Mouse (Mus musculus): ENCODE data around the gene Pax1. TPM values are rescaled to one million over a fixed set of nuclear protein-coding genes. Genes with fewer than 3 reads are reported as not detected.

Gene Pax1
- 0.04 TPM in 1 of 2 replicates, not detected in the other for polyA plus RNA-seq (2015; fragmentation: Nextera tagmentation; extraction: Ambion mirVana)

DNA sequence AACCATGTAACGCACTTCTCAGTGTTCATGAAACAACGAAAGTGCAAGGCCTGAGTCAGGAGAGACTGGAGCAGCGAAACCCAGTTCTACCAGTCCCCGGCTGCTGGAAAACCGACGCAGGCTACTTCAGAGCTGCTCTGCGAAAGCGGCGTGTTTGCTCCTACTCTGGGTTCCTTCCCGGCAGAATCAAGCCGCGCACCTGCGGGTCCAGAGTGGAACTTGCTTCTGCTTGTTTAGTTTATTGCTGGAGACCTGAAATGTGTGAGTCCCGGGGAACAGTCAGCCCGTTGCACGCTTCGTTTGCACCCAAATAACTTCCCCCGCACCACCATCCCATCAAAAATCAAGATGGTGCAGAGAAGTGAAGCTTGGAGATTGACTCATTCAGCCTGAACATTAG lies at the start of gene Pax1:
Gene Pax1, plus strand, starts transcription at position 345 of the 400 bp plus-strand sequence.
- no peaks in the 10 kb centered on the region for H3K4me1 ChIP-seq (ENCODE audit: insufficient read depth)
- WGBS (ENCODE audit: insufficient replicate concordance): 5% methylated on average over 18 of the region's 18 CpGs
- H3K36me3 ChIP-seq (replicated peaks; ENCODE audit: insufficient read depth, low read length): no peaks in the 10 kb centered on the region
- ATAC-seq (no peak), DNase-seq (no peak)
- TF ChIP-seq CTCF (IDR thresholded peaks at IDR 0.05; ENCODE audit: low read depth): no peak
- TF ChIP-seq EP300 (IDR thresholded peaks at IDR 0.05; ENCODE audit: low read depth): no peak
- H3K27me3 ChIP-seq (ENCODE audit: insufficient read depth, low read length): peaks cover 80% of the 10 kb centered on the region
- H3K9me3 ChIP-seq (ENCODE audit: low read length): no peaks in the 10 kb centered on the region
- no peak within 1 kb of the TSS for H3K9ac ChIP-seq (replicated peaks)
- H3K4me3 ChIP-seq (ENCODE audit: low read depth, low read length): no peak within 1 kb of the TSS
- no peak within 1 kb of the TSS for H3K4me2 ChIP-seq (ENCODE audit: low read depth, low read length)
- no peak within 1 kb of the TSS for H3K27ac ChIP-seq (ENCODE audit: low read depth)

DNA sequence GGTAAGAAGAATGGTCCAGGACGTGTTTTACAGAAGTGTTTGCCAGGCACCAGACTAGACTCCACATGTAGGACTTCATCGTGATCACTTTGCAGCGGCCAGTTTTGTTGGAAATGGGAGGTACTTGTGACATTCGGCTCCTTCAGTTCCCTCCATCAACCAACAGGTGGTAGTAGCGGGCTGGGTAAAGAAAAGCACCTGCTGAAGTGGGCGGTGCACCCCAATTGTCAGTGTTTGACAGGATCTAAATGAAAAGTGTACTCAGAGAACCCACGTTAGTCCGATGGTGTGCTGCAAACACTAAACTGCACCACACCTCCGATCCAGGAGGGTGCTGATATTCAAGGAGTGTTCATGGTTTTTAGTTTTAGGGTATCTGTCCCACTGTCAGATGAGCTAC lies 40.7 kb upstream of the Pax1 start:
- H3K27me3 ChIP-seq (ENCODE audit: insufficient read depth, low read length): no peaks in the 10 kb centered on the region
- H3K9me3 ChIP-seq (ENCODE audit: low read length): no peaks in the 10 kb centered on the region; the same call in 1 of the 2 replicates
- ATAC-seq (no peak), DNase-seq (peak; percentile 37)
- H3K36me3 ChIP-seq (replicated peaks; ENCODE audit: insufficient read depth, low read length): no peaks in the 10 kb centered on the region
- no peak overlapping the region for H3K9ac ChIP-seq (replicated peaks)
- no peak overlapping the region for H3K4me2 ChIP-seq (ENCODE audit: low read depth, low read length)
- H3K4me3 ChIP-seq (ENCODE audit: low read depth, low read length): no peak overlapping the region
- WGBS (ENCODE audit: insufficient replicate concordance): 10% methylated on average over 9 of the region's 9 CpGs
- peak; percentile 61 for TF ChIP-seq CTCF (IDR thresholded peaks at IDR 0.05; ENCODE audit: low read depth)
- TF ChIP-seq EP300 (IDR thresholded peaks at IDR 0.05; ENCODE audit: low read depth): no peak
- no peaks in the 10 kb centered on the region for H3K4me1 ChIP-seq (ENCODE audit: insufficient read depth)
- no peak overlapping the region for H3K27ac ChIP-seq (ENCODE audit: low read depth)

DNA sequence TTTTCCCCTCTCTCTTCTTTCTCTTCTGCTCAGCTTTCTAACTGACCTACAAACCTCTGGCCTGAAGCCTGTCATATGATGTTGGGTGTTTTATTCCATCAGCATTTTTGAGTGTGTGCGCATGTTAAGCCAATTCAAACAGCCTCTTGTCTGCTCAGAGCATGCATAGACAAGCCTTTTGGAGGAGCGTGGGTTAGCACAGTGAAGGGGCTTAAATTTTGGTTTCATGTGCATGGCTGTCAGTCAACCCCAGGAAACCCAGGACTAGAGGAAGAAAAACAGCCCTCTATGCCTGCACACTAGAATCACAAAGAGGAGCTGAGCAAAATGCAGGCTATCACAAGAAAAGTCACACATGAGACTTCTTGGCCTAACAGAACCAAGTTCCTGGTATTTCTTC lies 36.5 kb upstream of the Pax1 start:
- H3K4me3 ChIP-seq (ENCODE audit: low read depth, low read length): no peak overlapping the region
- H3K9me3 ChIP-seq (ENCODE audit: low read length): no peaks in the 10 kb centered on the region
- TF ChIP-seq CTCF (IDR thresholded peaks at IDR 0.05; ENCODE audit: low read depth): no peak
- TF ChIP-seq EP300 (IDR thresholded peaks at IDR 0.05; ENCODE audit: low read depth): no peak
- no peak overlapping the region for H3K27ac ChIP-seq (ENCODE audit: low read depth)
- H3K4me1 ChIP-seq (ENCODE audit: insufficient read depth): no peaks in the 10 kb centered on the region
- WGBS (ENCODE audit: insufficient replicate concordance): 68% methylated on average over 2 of the region's 2 CpGs
- no peak overlapping the region for H3K4me2 ChIP-seq (ENCODE audit: low read depth, low read length)
- ATAC-seq: no peak
- H3K27me3 ChIP-seq (ENCODE audit: insufficient read depth, low read length): no peaks in the 10 kb centered on the region
- no peaks in the 10 kb centered on the region for H3K36me3 ChIP-seq (replicated peaks; ENCODE audit: insufficient read depth, low read length)
- no peak for DNase-seq
- no peak overlapping the region for H3K9ac ChIP-seq (replicated peaks)

DNA sequence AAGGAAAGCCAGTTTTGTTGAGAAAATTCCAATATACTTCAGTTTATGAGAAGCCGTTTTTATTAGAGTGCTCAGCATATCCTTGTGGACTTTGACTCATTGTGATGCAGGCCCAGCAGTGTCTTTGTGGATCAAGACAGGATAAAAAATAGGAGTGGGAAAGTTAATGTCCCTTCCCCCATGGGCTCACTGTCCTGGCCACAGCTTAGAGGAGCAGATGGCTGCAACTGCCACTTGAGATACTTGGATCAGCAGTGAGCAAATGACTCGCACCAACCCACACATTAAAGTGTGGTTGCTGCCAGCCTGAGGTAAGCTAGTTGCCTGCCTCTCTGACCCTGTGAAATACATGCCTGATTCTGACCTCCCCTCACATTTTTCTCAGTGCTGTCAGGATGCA lies 29.0 kb upstream of the Pax1 start:
- Histone ChIP-seq H3K4me1 (ENCODE audit: insufficient read depth) (no peaks in the 10 kb centered on the region), H3K36me3 (replicated peaks; ENCODE audit: insufficient read depth, low read length) (no peaks in the 10 kb centered on the region), H3K9ac (replicated peaks) (no peak overlapping the region), H3K27ac (ENCODE audit: low read depth) (no peak overlapping the region), H3K4me3 (ENCODE audit: low read depth, low read length) (no peak overlapping the region), H3K4me2 (ENCODE audit: low read depth, low read length) (no peak overlapping the region), H3K9me3 (ENCODE audit: low read length) (no peaks in the 10 kb centered on the region), H3K27me3 (ENCODE audit: insufficient read depth, low read length) (no peaks in the 10 kb centered on the region)
- 65% methylated on average over 2 of the region's 2 CpGs for WGBS (ENCODE audit: insufficient replicate concordance)
- no peak for ATAC-seq
- DNase-seq: no peak
- TF ChIP-seq CTCF (IDR thresholded peaks at IDR 0.05; ENCODE audit: low read depth) (no peak), EP300 (IDR thresholded peaks at IDR 0.05; ENCODE audit: low read depth) (no peak)

- 67% methylated on average over 15 of the region's 15 CpGs for WGBS (ENCODE audit: insufficient replicate concordance)
Measured at GRCm38 (mm10) chr2:147338729-147339128, 23.0 kb upstream of the Pax1 start.

GRCm38 (mm10) chr2:147339796-147340195 lies 21.9 kb upstream of the Pax1 start:
- WGBS (ENCODE audit: insufficient replicate concordance): 67% methylated on average over 4 of the region's 4 CpGs
- no peaks in the 10 kb centered on the region for H3K36me3 ChIP-seq (replicated peaks; ENCODE audit: insufficient read depth, low read length)

More at GRCm38 (mm10) chr2:147338729-147339128, 23.0 kb upstream of the Pax1 start:
- no peaks in the 10 kb centered on the region for H3K36me3 ChIP-seq (replicated peaks; ENCODE audit: insufficient read depth, low read length)
- no peaks in the 10 kb centered on the region for H3K4me1 ChIP-seq (ENCODE audit: insufficient read depth)
- no peak overlapping the region for H3K27ac ChIP-seq (ENCODE audit: low read depth)
- no peaks in the 10 kb centered on the region for H3K27me3 ChIP-seq (ENCODE audit: insufficient read depth, low read length)
- ATAC-seq: no peak
- no peak for TF ChIP-seq EP300 (IDR thresholded peaks at IDR 0.05; ENCODE audit: low read depth)
- no peak for TF ChIP-seq CTCF (IDR thresholded peaks at IDR 0.05; ENCODE audit: low read depth)
- no peak overlapping the region for H3K4me3 ChIP-seq (ENCODE audit: low read depth, low read length)
- DNase-seq: no peak
- no peak overlapping the region for H3K9ac ChIP-seq (replicated peaks)
- H3K9me3 ChIP-seq (ENCODE audit: low read length): no peaks in the 10 kb centered on the region
- H3K4me2 ChIP-seq (ENCODE audit: low read depth, low read length): no peak overlapping the region

GRCm38 (mm10) chr2:147342198-147342597 lies 19.5 kb upstream of the Pax1 start:
- H3K36me3 ChIP-seq (replicated peaks; ENCODE audit: insufficient read depth, low read length): no peaks in the 10 kb centered on the region
- no peak overlapping the region for H3K9ac ChIP-seq (replicated peaks)
- H3K27ac ChIP-seq (ENCODE audit: low read depth): no peak overlapping the region
- no peaks in the 10 kb centered on the region for H3K9me3 ChIP-seq (ENCODE audit: low read length)
- TF ChIP-seq CTCF (IDR thresholded peaks at IDR 0.05; ENCODE audit: low read depth) (peak; percentile 29; the same call in 1 of the 2 replicates), EP300 (IDR thresholded peaks at IDR 0.05; ENCODE audit: low read depth) (no peak)
- H3K4me1 ChIP-seq (ENCODE audit: insufficient read depth): no peaks in the 10 kb centered on the region
- no peak for ATAC-seq
- no peak for DNase-seq
- no peaks in the 10 kb centered on the region for H3K27me3 ChIP-seq (ENCODE audit: insufficient read depth, low read length)
- H3K4me3 ChIP-seq (ENCODE audit: low read depth, low read length): no peak overlapping the region
- 14% methylated on average over 2 of the region's 2 CpGs for WGBS (ENCODE audit: insufficient replicate concordance)
- H3K4me2 ChIP-seq (ENCODE audit: low read depth, low read length): no peak overlapping the region

More at GRCm38 (mm10) chr2:147339796-147340195, 21.9 kb upstream of the Pax1 start:
- no peak overlapping the region for H3K27ac ChIP-seq (ENCODE audit: low read depth)
- no peaks in the 10 kb centered on the region for H3K4me1 ChIP-seq (ENCODE audit: insufficient read depth)
- no peak overlapping the region for H3K4me2 ChIP-seq (ENCODE audit: low read depth, low read length)
- H3K9me3 ChIP-seq (ENCODE audit: low read length): no peaks in the 10 kb centered on the region
- TF ChIP-seq EP300 (IDR thresholded peaks at IDR 0.05; ENCODE audit: low read depth) (no peak), CTCF (IDR thresholded peaks at IDR 0.05; ENCODE audit: low read depth) (no peak)
- DNase-seq (no peak), ATAC-seq (no peak)
- H3K27me3 ChIP-seq (ENCODE audit: insufficient read depth, low read length): no peaks in the 10 kb centered on the region
- H3K4me3 ChIP-seq (ENCODE audit: low read depth, low read length): no peak overlapping the region
- no peak overlapping the region for H3K9ac ChIP-seq (replicated peaks)

Data from liver, postnatal 0 days (tissue).